Mouse (Mus musculus): ENCODE results near the gene Ugt2a3. TPM values are rescaled to one million over a fixed set of nuclear protein-coding genes. Genes with fewer than 3 reads are reported as not detected.
"Not testable (repeated sequence)": the region's sequence is repeated elsewhere in the genome, so short reads cannot be mapped to it uniquely, and the experiment has no call there.

Ugt2a3 gene
- total RNA-seq (2021): under 1 TPM; 0.25 to 0.27 TPM
- long read RNA-seq: 0 reads

- DNase-seq (ENCODE audit: low spot score in 2 of 2): no peak
Measured at GRCm38 (mm10) chr5:87336961-87337697, at the start of gene Ugt2a3. Gene Ugt2a3 (minus strand): TSS chr5:87337195.

GRCm38 (mm10) chr5:87380234-87380633, 43.2 kb upstream of the Ugt2a3 start:
- DNase-seq (ENCODE audit: low spot score in 2 of 2): no peak

GRCm38 (mm10) chr5:87379825-87380224, 42.8 kb upstream of the Ugt2a3 start:
- no peak for DNase-seq (ENCODE audit: low spot score in 2 of 2)

GRCm38 (mm10) chr5:87375874-87376383, 38.9 kb upstream of the Ugt2a3 start:
- DNase-seq (ENCODE audit: low spot score in 2 of 2): no peak

GRCm38 (mm10) chr5:87373502-87373863, 36.5 kb upstream of the Ugt2a3 start:
- no peak for DNase-seq (ENCODE audit: low spot score in 2 of 2)

- not testable (repeated sequence) for DNase-seq (ENCODE audit: low spot score in 2 of 2)
Measured at GRCm38 (mm10) chr5:87372788-87373501, 36.0 kb upstream of the Ugt2a3 start.

GRCm38 (mm10) chr5:87350350-87350749, 13.4 kb upstream of the Ugt2a3 start:
- DNase-seq (ENCODE audit: low spot score in 2 of 2): no peak

GRCm38 (mm10) chr5:87349150-87349549, 12.2 kb upstream of the Ugt2a3 start:
- DNase-seq (ENCODE audit: low spot score in 2 of 2): not testable (repeated sequence)

- DNase-seq (ENCODE audit: low spot score in 2 of 2): not testable (repeated sequence)
Measured at GRCm38 (mm10) chr5:87347479-87348078, 10.6 kb upstream of the Ugt2a3 start.

- no peak for DNase-seq (ENCODE audit: low spot score in 2 of 2)
Measured at GRCm38 (mm10) chr5:87340461-87340860, 3.5 kb upstream of the Ugt2a3 start.

GRCm38 (mm10) chr5:87335199-87335598, 1.8 kb downstream of the Ugt2a3 start:
- no peak for DNase-seq (ENCODE audit: low spot score in 2 of 2)

- no peak for DNase-seq (ENCODE audit: low spot score in 2 of 2)
Measured at GRCm38 (mm10) chr5:87333584-87333983, 3.4 kb downstream of the Ugt2a3 start.

GRCm38 (mm10) chr5:87311392-87311791, 25.6 kb downstream of the Ugt2a3 start:
- DNase-seq (ENCODE audit: low spot score in 2 of 2): no peak

GRCm38 (mm10) chr5:87286180-87286579, 50.8 kb downstream of the Ugt2a3 start:
- DNase-seq (ENCODE audit: low spot score in 2 of 2): not testable (repeated sequence)

- not testable (repeated sequence) for DNase-seq (ENCODE audit: low spot score in 2 of 2)
Measured at GRCm38 (mm10) chr5:87275986-87276385, 61.0 kb downstream of the Ugt2a3 start.

- no peak for DNase-seq (ENCODE audit: low spot score in 2 of 2)
Measured at GRCm38 (mm10) chr5:87275581-87275980, 61.4 kb downstream of the Ugt2a3 start.

Other genes starting within 250 kb of the Ugt2a3 start
- gene Ugt2b36, start 244.6 kb downstream of the Ugt2a3 start, total RNA-seq (2021): not detected
- not detected for gene Ugt2b5, start 196.9 kb downstream of the Ugt2a3 start, total RNA-seq (2021)
- not detected for gene Ugt2b37, start 82.4 kb downstream of the Ugt2a3 start, total RNA-seq (2021)
- gene Ugt2b38, start 87.0 kb upstream of the Ugt2a3 start, total RNA-seq (2021): not detected
- gene Ugt2a2, start 145.1 kb upstream of the Ugt2a3 start, total RNA-seq (2021): not detected
- not detected for gene Gm43638, start 149.6 kb upstream of the Ugt2a3 start, total RNA-seq (2021)
- gene Ugt2a1, start 153.7 kb upstream of the Ugt2a3 start, total RNA-seq (2021): not detected
- gene Sult1b1, start 201.0 kb upstream of the Ugt2a3 start, total RNA-seq (2021): not detected
- gene Sult1d1, start 231.8 kb upstream of the Ugt2a3 start, total RNA-seq (2021): not detected